Mouse (Mus musculus) cerebellum, adult 11 months (tissue): Measurements from ENCODE around the gene Ssu2.
A peak's percentile ranks its signal among the peaks of the same experiment; 100 is the strongest.

ENCODE experiments used
- DNase-seq: peaks from one replicate; pipeline ENCODE4 v3.0.0; 2022

The Ssu2 gene

DNA sequence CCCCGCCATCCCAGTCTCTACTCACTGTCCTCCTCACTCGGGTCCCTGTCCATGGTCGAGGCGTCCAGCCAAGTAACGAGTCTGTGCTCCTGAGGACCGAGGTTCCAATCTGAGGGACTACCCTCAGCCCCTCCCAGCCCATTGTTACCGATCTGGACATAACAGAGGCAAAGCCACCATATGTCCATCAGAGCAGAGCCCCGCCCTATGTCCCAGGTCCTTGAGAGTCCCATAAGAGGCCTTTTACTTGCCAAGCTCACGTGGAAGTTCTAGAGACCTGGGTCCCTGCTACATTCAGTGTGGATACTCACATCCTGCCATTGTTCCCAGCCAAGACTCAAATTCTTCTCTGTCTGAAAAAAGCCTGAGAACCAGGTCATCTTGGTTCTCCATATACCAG is at the start of gene Ssu2:
Ssu2 (minus strand) TSS at position 77 of the 400 bp plus-strand sequence.
- DNase-seq = no peak

DNA sequence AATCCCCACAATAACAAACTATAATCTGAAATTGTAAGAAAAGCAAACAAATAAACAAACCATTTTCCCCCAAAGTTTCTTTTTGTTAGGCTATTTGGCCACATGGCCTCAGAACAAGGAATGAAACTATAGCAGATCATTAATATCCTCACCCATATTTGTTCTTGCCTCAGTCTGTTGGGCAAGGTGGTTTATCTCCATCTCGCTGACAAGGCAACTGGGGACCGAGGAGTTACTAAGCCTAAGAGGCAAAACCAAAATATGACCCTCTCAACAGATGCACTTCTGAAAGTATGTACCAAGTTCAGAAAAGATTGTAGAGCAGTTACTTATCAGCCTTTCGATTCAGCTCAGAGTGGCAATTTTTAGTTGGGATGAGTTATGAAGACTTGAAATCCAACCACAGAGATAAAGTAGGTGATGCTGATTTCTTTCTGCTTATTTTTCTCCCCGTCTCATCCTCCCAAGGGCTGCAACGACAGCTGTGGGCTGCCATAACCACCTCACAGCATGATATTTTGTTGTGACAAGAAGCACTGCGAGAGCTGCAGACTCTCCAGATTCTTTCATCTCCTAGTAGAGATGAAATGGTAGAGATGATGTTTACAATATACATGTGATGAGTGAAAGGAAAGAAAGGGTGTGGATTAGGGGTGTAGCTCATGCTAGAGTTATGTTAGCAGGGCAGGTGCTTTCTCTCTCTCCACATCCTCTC is 38.4 kb upstream of the Ssu2 start:
- DNase-seq = no peak

DNA sequence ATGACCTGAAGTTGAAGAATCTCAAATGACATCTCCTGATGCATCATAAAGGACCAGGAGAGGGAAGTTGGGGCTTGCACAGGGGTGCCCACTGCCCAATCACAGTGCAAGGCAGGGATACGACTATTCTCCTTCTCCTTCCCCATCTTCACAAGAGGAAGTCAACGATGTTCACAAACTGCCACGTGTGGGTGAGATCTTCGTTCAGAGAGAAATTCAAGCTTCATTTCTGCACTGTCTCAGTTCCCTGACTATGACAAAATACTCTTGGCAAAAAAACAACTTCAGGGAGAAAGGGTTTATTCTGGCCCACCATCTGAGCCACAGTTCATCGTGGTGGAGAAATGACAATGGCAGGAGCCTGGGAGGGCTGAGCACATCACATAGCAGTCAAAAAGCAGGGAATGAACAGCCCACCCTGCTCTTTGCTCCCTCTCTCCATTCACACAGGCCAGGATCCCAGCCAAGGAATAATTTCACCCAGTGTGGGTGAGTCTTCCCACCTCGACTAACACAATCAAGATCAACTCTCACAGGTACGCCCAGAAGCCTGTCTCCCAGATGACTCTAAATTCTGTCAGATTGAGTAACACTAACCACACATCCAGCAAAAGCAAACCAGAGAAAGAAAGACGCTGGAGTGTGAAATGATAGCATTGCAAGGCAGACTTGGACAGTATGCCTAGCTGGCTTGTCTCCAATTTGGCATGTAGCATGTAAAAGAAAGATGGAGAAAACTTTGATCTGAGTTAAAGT is 36.1 kb upstream of the Ssu2 start:
- DNase-seq = no peak

DNA sequence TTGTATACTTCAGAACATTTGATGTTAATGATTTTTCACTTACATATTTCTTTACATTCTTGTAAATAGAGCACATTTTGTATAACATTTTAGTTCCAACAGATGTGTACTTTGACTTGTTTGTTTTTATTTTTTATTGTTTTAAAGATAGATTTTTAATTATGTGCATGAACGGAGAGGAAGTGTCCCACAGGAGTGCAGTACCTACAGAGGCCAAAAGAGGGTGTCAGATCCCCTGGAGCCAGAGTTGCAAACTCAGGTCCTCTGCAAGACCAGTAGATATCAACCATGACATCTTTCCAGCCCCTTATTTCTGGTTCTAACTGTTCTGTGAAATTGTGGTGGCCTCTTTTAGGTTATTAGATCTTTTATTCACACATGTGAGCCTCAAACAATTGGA is 33.1 kb upstream of the Ssu2 start:
- DNase-seq = no peak

DNA sequence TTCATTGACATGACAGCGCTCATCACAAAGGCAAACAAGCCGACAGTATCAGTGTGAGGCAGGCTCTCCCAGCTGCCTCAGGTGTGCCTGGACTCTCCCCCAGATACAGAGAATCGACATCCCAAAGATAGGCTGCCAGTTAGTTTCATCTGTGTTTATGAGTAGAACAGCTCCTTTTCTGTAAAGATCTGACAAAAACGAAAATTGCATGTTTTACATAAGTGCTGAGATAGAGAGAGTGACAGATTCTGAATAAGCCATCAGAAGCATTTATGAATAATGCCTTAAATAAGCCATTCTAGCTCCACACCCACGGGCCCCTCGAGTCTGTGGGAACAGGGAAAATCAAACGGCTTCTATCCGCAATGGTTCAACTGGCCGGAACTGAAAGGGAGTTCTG is 31.5 kb upstream of the Ssu2 start:
- no peak for DNase-seq

DNA sequence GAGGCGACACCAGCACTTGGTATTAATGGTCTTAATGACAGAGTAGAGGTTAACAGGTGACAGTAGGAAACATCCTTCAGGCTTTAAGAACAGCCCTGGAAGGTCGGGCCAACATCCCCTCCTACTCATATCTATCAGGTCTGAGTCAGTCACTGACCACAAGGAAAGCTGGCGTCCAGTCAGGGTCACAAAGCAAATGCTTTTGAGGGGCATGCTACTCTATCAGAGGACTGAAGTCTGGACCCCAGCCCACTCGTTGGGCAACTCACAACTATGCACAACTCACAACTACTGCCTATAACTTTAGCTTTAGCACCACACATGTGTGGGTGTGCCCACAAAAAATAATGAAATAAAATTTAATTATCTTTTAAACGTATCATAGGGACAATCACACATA is 16.3 kb upstream of the Ssu2 start:
- DNase-seq = no peak

DNA sequence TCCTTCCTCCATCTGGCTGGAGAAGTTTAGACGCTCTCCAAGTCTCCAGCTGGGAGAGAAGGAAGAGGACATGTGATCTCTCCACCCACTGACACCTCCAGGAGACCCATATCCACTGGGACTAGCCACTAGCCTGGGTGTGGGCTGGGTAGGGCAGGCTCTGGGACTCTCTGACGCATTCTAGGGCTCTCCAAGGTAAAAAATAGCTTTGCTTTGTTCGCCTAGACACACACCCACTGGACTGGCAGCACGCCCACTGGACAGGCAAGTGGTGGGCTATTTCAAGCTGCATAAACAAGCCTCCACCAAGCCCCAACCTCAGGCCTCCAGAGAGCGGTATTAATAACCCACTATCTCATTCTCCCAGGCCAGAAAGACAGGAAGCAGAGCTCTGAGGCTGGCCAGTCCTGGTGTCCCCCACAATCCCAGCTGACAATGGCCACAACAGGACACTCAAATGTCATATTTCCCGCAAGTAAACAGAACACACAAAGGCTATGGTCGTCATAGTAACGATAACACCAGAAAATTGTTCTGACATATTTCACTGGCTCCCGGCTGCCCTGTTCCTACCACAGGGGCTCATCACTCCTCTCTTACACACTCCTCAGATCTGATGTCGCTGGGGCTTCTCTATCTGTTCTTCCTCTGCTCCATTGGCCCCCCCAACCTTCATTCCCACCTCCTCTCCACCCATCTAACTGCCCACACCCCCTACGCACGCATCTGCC is 14.3 kb upstream of the Ssu2 start:
- DNase-seq = no peak

DNA sequence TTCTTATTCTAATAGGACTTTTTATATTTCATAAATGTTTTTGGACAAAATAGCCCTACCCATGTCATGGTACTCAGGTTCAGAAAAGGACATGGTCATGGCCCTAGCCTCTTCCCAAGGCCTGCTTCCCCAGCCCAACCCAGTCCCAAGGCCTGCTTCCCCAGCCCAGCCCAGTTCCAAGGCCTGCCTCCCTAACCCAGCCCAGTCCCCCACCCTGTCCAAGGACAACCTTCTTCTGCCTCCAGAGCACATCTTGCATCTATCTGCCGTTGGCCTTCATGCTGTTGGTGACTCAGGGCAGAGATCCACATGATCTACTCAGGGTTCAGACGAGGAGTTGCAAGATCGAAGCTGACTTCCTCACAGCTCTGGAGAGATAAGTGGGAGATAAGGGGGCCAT is 9.5 kb upstream of the Ssu2 start:
- DNase-seq = no peak

DNA sequence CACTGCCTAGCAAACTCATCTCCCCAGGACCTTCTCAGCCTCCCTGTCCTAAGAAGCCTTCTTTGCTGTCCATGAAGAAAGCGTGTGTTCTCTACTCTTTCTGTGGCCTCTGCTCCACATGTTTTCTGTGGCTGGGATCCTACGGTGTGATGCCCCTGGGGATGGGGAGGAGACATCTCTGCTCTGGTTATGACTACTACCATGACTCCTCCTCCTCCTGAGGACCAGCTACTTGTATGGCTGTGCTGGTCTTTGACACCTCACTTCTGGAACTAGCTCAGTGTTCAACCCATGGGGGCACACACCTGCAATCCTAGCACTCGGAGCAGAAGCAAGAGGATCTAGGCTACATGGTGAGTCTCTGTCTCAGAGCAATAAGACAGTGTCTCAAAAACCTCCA is 8.5 kb upstream of the Ssu2 start:
- no peak for DNase-seq

DNA sequence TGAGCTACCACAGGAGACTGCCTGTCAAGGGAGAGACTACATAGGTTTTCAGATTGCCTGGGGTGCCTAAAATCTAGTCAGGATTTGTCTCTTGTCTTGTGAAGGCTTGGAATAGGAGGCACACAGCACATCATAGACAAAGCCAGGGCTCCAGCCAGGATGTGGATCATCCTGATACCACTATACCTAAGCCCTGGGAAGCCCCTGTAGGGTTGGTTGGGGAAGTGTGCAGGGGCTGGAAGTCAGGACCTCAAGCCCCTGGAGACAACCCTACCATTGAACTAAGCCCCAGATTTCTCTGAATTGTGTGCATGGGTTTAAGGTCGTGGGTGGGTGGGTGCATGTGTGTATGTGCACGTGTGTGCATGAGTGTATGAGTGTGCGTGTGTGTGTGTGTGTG is 562 bp upstream of the Ssu2 start:
- DNase-seq = no peak

DNA sequence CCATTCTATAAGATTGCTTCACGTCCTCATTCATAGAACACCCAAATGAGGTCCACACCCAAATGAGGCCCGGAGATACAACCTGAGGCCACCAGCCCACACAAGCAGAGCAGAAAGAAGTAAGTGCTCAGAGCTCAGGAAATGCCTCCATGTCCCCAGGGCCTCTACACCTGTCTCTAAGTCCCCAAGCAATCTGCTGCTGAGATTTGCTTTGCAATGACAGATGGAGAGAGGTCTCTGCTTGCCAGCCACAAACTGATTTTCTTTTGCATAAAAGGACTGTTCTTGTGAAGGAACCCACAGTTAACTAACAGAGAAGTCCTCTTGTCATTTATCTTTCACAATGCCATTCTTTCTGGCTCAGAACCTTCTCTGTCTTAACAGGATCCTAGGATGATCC is 1.6 kb downstream of the Ssu2 start:
- DNase-seq = no peak

DNA sequence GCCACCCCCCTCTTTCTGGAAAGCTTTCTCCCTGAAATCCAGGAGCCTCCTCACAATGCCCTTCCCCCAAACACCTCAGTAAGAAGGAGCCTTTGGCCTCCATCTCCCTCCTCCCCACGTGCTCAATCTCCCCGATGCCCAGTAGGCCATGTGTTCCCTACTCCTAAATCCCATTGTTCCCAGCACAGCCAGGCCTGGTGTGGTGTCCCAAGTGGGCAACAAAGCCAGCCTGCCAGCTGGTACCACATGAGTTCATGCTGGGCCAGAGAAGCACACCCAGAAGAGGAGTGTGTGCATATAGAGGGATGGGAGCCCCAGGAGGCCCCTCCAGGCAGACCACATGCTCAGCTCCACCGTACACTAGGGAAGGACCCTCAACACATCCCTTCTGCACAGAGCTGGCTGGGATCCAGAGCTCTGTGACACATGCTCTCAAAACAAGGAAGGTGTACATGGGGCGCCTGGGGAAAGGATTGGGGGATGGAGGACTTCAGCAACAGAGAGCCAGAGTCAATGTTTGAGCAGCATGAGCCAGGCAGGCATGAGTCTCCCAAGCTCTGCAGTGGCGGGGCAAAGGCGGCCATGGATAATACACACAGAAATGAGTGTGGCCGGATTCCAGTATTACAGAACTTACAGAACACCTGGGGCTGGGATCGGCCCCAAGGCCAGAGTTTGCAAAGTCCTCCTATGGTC is 4.7 kb downstream of the Ssu2 start:
- DNase-seq = no peak

DNA sequence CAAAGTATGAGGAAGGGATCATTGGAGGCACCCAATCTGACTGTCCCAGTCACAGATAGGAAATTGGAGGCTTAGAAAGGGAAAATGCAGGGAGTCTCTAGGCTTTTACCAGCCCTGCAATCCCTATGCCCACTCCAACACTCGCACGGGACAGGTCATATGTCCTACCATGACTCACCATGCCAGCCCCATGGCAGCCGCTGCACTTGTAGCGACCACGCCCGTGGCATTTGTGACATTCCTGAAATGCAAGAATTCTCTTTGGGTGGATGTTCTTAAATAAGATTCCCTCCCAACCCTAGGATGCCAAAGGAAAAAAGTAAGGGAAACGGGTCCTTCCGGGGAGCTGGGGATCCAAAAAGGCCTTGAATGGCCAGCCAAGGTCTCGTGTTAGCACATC is 8.8 kb downstream of the Ssu2 start:
- DNase-seq = no peak

DNA sequence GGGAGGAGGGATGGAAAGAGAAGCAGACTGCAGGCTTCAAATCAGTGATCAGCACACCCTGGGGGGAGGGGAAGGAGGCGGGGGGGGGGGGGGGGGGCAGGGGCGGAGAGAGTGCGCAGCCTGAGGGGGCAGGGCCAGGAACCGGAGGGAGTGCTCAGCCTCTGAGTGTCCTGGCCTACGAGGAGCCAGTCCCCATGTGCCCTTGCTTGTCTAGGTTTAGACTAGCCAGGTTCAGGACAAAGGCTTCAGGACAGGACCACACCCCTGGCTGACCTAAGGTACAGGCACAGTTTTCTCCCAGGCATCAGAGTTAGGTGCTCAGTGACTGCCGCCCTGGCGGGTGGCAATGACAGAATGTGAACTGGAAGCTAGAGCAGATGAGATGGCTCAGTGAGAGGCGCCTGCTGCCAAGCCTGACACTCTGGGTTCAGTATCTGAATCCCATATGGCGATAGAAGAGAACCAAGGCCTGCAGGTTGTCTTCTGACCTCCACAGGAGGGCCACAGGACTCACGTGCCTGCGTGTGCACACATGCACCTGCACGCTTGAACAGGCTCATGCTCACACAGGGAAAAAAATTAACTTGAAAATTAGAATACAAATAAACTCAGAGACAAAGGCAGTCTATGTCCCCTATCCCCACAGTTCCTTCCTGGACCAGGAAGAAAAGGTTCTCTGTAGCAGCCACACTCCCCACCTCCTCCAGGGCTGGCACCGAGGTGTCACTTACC is 12.0 kb downstream of the Ssu2 start:
- no peak for DNase-seq

DNA sequence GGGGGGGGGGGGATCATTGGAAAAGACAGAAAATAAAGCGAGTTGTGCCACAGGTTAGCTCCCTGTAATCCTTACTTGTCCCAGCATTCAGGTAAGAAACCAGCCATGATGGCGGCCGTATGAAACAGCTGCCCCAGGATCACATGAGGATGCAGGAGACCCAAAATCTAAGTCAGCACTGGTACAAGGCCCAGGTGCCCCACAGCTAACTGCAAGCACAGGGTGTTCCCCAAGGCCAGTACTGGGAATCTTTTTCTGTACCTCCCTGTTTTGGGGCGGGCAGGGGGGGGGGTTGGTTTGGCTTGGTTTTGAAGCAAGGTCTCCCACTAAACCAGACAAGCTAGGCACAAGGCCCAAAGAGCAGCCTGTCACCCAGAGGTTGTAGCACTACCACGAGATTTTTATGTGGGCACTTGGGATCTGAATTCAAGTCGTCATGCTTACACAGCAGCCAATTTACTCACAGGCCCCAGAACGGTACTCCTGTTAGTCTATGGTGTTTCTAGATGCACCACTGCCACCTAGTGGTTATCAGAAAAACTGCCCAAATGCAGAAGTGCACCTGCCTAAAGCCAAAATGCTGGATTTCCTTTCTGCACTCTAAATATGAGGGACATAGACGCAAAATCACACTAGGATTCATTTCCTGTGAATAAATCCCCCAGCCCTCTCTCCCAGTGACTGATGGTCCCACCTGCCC is 13.8 kb downstream of the Ssu2 start:
- DNase-seq = peak; percentile 9

DNA sequence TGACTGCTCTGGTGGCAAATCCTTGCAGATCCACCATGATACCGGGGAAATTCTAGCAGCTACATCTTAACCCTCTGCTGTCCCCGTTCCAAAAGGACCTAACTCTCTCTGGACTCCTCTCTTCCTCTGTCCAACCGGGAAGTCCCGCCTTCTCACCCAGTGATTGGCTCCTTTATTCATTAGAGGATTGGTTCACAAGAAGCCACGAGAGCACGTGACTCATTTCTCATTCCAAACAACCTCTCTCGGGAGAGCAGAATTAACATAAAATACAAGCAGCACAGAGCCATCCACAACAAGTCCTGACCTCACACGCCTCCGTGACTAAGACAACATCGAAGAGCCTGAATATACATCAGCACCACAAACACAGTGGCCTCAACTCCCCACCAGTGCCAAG is 22.5 kb downstream of the Ssu2 start:
- no peak for DNase-seq

DNA sequence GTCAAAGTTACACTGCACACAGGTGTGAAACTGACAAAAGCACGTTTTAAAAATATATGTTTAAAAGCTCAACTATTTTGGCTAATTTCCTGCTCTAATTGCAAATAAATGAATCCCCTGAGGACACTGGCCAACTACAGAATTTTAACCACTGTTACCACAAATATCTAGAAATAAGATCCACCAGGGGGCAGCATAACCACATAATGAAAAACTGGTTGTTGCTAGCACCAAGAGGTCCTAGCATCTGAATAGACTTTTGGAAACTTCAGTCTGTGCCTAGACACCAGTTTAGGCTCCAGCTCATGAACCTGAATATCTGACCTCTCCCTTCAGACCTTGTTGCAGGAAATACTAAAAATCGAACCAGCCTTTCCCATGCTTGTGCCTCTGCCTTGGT is 23.2 kb downstream of the Ssu2 start:
- no peak for DNase-seq

DNA sequence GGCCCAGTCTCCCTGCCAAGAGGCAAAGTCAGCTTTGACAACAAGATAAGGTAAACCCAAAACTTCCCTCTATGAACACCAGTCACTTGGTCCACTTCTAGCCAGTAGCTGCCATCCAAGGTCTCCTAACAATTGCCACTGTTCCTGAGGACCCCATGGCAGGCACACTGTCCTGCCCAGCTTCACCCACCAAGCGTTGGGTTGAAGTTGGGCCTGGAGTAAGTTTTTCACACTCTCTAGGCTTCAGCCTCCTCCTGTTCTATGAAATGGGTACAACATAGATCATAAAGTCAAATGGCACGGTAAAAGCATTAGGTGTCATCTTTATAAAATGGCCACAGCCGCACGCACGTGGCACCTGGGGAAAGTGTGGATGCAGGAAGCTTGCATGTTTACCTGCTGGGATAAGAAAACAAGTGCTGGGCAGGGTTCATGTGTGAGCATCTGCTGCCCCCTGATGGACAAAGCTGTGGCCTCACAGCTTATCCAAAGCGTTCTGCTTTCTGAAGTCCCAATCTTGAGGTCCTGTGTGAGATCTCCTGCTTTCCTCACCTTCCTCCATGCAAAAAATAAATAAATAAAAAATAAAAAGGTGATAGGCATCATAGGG is 25.4 kb downstream of the Ssu2 start:
- DNase-seq = peak; percentile 10

DNA sequence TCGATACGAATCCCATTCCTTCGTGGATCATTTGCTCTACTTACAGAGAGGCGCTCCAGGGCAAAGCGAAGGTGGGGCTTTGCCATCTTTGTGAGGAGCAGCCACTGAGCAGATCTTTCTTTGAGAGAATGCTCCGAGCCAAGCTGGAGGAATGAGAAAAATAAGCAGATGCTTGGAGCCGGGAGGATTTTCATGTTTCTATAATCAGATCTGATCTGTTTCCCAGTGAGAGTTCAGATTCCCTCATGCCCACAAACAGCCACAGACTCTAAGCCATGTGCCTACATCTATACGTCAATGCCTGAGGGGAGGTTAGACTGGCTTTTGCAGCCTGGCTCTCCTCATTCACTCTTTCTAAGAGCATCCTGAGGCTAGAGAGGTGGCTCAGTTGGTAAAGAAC is 27.1 kb downstream of the Ssu2 start:
- DNase-seq = no peak

DNA sequence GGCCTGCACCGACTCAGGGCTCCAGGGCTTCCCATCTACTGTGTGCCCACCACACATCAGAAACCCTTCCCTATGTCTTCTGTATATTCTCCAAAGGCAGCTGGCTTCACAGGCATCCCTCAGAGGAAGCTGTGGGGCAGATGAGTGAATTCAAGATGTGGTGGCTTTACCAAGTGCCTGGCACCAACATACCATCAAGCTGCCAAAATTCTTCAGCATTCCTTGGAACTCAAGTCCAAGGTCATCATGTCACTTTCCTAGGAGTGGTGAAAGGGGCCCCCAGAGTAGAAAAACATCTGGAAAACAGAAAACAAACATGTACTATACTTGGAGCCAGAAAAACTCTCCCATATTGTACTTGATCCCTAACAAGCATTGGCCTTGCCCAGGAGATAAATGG is 28.5 kb downstream of the Ssu2 start:
- DNase-seq = no peak

DNA sequence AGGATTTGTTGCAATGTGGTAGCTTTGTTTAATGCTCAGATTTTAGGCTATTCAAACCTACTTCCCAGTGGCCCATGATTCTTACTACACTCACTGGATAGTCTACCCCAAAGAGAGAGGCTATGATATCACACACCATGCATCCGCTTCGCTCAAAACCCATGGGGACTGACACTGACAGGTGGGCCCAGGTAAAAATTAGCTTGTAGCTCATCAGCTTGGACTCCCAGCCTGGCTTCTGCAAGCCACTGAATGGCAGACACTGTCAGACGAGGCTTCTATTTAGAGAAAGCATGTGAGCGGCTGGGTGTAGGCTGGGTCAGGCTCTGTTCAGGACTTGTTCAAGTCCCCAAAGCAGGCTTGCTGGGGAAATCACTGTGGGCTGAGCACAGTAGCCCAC is 37.4 kb downstream of the Ssu2 start:
- DNase-seq = no peak

DNA sequence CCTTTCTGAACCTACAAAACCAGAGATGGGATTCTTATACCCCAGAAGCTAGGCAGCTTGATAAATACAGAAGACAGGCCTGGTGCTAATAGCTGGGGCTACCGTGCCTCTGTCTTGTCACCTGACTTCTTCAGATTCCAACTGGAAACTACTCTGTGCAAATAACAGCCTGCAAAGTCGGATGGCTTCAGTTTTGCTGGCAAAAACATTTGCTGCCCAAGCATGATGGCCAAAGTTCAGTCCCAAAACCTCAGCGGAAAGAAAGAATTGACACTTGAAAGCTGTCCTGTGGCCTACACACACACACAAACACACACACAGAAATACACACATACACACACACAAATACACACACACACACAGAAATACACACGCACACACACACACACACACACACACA is 48.8 kb downstream of the Ssu2 start:
- DNase-seq = no peak
